Mouse (Mus musculus): ENCODE data around the gene Nsdhl.

Gene Nsdhl

GRCm38 (mm10) chrX:72995542-72995941 is 77.2 kb downstream of the Nsdhl start:
- DNase-seq (ENCODE audit: low read depth in 1 of 2, low spot score in 2 of 2), result no peak

DNA sequence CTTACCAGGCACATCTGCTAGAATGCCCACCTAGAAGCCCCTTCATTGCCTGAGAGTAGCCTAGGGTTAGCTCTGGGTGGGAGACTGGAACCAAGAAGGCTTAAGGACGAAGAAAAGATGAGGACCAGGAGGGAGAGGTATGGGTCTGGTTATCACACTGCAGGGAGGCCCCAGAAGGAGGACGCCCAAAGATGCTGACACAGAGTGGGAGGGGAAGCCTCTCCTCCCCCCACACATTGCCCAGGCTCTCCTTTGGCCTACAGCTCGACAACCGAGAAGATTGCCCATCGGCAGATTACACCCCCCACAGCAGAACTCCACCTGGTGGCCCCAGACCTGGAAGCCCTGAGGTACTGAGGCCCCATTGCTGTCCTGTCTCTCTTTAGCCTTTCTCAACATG is 84.8 kb downstream of the Nsdhl start:
- no peak for DNase-seq (ENCODE audit: low read depth in 1 of 2, low spot score in 2 of 2)

GRCm38 (mm10) chrX:73005678-73006077 is 87.3 kb downstream of the Nsdhl start:
- DNase-seq (ENCODE audit: low read depth in 1 of 2, low spot score in 2 of 2), result no peak

GRCm38 (mm10) chrX:73007597-73008479 is 89.5 kb downstream of the Nsdhl start:
- peak; percentile 73 to 84 for DNase-seq (ENCODE audit: low read depth in 1 of 2, low spot score in 2 of 2)

Measured in monocyte, adult 2 months (primary cell).